Mouse (Mus musculus) G1E-ER4 (cell line): ENCODE data around the gene Fam219b. TPM values are rescaled to one million over a fixed set of nuclear protein-coding genes. Genes with fewer than 3 reads are reported as not detected.

ENCODE experiments used
- GATA1 ChIP-seq: IDR thresholded peaks from one replicate; pipeline ENCODE4 v1.8.0; 2012; ENCODE audit warnings: low read length, inconsistent platforms
- polyA plus RNA-seq: library from polyadenylated mRNA; stranded (reverse); fragments of >175 nt; gene quantifications from 2 replicates; pipeline ENCODE4 v1.2.3, GENCODE M21; 2012

The Fam219b gene
- polyA plus RNA-seq, 1 experiment = 37.6 TPM

DNA sequence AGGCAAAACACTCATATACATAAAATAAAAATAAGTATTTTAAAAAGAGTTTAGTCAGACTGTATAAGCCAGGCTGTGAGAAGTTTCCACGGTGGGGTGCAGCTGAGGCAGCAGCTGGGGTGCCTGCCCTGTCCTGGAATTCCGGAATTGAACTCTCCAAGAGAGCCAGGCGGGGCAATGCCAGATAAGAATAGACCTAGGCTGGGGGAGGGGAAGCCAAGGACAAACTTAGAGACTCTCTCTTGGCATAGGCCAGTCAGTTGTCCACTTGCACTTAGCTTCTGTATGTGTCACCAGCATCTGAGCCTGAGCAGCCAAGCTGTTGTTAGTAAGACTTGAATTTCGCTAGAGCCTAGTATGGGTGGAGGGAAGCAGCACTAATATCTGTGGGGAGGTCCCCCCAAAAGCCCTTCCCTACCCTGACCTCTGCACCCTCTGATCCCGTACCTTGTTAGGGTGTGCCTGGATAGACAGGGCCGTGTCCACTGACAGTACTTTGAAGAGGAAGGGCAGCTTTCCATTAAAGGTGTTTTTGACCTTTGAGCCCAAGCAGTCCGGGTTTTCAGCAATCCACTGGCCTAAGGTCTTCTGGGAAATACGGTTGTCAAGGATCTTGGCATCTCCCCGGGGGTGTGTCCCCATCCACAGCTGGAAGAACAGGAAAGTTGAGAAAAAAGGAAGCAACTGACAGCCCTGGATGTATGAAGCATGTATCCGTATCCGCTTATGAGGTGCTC, 13.0 kb downstream of the Fam219b start:
- TF ChIP-seq GATA1 = no peak

DNA sequence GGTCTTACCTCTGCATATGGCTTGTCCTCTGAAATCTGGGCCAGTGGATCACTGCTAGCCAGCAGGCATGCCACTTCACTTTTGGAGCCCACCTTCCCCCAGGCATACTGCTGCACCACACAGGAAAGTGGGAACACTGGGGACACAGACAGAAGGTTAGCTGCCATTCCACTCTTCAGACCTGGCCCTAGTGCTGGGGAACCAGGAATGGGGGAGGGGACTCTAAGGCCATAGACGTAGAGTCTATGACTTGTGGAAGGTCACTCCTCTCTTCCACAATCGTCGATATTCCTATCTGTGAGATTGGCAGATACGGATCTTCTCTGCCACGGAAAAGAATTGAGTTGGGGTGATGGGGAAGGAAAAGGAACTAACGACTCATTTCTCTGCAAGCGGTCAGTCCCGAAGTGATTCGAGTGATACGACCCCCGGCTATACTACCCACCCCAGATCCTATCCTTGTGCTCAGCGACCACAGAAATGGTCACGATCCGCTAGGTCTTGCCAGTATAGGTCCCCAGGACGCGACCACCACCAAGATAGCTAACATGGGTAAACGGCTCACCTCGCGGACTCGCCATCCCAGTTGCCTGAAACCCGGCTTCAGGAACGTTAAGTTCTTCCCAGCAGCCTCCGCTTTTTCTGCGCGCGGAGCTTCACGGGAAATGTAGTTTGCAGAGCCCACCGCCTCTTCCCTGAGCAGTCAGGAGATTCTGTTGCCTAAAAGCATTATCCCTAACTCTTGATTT, 15.0 kb downstream of the Fam219b start, which contains the start of gene Mpi:
Mpi (minus strand) TSS at position 625 of the 749 bp plus-strand sequence.
- TF ChIP-seq GATA1 = no peak

DNA sequence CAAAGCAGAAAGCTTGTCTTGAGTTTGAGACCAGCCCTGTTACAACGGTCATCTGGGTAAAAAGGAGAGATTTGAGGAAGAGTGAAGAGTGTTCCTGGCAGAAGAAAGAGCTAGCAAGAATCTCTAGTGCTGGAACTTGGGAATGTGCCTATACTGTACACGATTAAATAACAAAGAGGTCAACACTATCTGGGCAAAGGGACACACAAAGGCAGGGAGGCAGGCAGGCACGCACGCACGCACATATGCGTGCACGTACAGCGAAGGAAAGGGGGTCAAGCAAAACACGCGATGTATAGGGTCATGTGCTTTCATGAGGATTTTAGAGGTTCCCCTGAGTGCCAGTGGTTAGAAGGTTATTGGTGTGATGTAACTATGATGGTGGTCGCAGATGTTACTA, 15.8 kb downstream of the Fam219b start:
- TF ChIP-seq GATA1 = no peak

DNA sequence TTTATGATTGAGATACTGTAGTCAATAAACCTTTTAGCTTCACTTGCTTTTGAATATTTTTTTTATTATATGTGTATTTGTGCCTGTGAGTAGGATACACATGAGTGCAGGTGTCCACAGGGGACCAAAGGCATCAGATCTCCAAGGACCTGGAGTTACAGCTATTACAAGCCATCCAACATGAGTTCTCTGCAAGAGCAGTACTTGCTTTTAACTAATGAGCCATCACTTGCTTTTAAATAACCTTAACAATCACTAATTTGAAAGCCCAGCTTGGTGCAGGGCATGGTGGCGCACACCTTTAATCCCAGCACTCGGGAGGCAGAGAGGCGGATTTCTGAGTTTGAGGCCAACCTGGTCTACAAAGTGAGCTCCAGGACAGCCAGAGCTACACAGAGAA, 17.4 kb downstream of the Fam219b start:
- no peak for TF ChIP-seq GATA1

DNA sequence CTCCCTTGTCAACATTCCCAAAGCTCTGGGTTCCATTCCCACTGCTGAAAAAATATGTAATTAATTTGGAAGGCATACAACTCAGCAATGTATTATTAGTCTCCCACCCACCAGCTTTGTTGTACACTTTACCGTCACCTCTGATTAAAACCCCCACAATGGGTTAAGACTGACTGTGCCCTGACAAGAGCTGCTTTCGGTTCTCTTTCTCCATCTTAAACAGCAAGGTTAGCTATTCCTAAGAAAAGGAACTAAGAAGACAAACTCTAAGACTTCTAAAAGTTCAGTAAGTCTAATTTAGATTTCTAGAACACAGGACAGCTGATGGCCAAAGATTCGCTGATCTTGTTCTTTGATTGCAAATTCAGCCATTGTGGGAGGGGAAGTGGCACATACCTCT, 19.9 kb downstream of the Fam219b start:
- no peak for TF ChIP-seq GATA1

DNA sequence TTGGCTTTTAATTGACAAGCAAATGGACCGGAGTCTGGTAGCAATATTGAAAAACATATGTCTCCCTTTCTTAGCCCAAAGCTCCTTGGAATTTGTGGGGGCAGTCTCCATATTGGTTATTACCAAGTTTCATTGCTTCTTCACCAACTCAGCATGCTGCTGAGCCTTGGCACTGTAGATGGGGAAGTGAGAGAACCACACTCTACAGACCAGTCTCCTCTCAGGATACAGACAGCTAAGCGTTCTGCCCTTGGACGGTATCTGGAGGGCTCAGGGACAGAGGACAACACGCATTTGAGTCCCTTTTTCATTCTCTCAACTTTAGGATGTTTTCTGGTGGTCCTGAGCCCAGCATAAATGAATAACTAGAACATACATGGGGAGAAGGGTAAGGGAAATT, 21.3 kb downstream of the Fam219b start:
- no peak for TF ChIP-seq GATA1

DNA sequence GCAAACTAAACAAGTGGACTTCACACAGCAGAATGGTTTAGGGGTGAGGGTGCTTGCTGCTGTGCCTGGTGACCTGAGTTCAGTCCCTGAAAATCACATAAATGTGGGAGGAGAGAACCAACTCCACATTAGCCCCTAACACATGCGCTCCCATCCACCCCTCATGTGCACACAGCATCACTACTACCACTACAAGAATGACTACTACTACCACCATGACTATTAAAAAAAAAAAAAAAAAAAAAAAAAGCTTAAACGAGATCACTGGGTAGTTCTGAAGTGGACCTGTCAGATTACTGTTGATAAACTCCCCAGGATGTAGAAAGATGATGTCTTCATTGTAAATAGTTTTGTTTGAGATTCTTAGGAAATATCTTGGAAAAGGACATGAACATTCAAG, 22.2 kb downstream of the Fam219b start:
- no peak for TF ChIP-seq GATA1

DNA sequence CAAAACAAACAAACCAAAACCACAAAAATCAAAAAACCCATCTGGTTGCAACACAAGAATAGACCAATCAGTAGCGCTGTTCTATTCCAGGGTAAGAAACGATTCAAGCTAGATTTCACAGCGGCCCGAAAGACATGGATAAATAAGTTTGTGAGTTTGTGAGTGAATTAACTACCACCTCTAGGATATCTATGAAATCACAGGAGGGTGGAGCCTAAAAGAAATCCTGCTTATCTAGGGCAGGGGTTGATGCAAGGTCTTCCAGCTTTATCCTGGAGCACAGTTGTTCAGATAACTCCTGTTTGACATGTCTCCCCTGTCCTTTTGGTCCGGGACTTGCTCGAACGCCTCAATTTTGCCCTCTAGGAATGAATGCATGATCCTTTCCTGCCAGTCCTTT, 22.9 kb downstream of the Fam219b start:
- peak; percentile 21 for TF ChIP-seq GATA1

DNA sequence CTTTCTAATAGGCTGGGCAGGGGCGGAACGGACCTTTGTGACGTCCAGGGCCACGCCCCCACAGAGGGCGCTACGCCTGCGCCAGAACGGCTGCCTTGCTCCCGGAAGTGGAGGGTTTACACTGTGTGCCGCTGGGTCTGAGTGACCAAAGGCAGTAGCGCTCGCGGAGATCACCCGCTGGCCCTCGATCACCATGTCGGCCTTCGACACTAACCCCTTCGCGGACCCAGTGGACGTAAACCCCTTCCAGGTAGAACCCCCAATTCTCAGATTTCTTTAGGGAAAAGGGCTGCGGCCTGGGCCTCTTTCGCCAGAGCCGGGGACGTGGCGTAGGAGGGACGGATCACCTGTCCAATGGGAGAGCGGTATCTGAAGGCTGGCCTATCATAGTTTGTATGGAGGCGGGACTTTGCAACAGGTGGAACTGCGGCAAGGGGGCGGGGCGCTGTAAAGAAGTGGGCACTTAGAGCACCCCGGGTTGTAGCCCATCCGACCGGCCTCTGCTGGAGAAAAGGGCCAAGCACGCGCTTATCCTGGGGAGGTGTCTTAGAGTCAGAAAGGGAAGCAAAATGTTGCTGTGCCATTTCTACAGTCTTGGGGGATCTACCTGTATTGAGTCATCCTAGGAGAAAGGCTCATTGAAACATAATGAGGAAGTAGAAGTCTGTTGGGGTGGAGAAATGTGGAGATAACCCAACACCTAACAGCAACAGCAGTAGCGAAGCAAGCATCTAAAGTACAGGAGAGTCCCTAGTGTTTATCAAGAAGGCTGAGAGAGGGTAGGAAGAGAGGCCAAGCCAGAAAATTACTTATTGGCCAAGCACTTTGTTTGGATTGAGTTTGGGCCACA, 23.8 kb downstream of the Fam219b start, which contains the start of gene Scamp2:
Scamp2 (plus strand) TSS at position 83 of the 850 bp plus-strand sequence.
- TF ChIP-seq GATA1 = no peak

DNA sequence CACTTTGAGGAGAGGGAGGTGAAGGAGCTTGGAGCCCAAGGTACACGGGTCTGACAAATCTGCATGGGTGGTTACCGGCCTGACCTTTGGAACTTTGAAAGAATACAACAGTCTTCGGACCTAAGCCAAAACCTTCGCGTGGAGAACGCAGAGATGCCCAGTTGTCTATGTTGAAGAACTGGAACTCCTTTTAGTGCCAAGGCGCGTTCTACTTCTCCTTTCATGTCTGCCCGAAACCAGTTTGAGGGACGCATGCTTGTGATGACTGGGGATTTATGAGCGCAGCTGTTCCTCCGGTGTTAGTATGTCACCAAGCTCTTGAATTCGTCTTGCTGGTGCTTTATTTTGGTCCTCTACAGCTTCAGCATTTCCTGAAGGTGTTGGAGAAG, 24.4 kb downstream of the Fam219b start:
- no peak for TF ChIP-seq GATA1

DNA sequence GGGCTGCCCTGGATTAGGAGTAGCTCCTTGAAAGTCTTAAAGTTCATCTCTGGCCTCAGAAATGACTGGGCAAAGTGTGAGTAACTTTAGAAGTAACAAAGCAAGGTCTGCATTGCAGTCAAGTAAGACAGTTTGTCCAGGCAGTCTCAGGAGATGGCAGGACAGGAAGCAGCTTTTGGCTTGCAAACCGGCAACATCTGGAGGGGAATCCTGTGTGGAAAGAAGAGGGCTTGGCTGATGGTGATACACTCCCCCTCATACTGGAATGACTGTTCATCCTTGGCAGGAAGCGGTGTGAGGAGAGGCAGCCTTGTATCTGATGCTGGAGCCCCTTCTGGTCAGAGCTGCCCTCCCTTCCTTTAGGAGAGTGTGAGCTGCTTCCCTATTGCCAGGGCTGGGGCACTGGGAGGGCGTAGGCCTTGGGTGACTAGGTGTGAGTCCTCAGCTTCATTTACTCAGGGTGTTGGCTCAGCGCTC, 25.6 kb downstream of the Fam219b start:
- TF ChIP-seq GATA1 = no peak

DNA sequence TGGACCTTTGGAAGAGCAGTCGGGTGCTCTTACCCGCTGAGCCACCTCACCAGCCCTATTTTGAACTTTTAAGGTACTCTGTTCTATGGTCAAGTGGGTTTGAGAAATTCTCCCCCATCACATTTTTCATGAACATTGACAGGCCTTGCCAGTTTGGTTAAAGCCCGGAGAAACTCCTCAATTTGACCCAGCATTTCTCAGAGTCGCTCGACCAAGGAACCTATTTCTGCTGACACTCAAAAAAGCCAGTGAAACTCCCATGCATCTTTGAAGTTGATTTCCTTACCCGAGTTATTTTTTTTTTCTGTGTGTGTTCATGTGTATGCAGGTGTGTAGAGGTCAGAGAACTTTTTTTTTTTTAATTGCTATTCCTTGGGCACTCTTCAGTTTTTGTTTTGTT, 27.3 kb downstream of the Fam219b start:
- no peak for TF ChIP-seq GATA1

DNA sequence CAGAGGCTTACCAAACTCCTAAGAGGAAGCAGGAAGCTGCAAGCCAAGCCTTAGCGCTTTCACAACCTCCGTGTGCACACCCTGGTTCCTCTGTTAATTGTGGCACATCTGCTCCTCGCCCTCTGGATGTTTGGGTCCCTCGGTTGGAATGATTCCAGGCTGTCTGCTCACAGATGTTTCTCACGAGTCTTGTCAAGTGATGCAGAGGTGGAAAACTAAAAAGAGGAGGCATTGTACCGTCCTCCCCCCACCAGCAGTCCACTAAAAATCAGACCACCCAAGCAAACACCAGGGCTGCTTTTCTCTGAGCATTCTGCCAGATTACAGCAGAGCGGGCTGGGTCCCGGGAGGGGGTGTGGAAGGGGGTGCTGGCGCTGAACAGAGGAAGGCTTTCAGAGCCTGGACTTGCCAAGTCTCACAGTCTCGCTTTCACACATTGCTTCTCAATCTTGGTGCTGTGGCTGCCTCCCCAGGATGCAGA, 28.5 kb downstream of the Fam219b start:
- TF ChIP-seq GATA1 = no peak

DNA sequence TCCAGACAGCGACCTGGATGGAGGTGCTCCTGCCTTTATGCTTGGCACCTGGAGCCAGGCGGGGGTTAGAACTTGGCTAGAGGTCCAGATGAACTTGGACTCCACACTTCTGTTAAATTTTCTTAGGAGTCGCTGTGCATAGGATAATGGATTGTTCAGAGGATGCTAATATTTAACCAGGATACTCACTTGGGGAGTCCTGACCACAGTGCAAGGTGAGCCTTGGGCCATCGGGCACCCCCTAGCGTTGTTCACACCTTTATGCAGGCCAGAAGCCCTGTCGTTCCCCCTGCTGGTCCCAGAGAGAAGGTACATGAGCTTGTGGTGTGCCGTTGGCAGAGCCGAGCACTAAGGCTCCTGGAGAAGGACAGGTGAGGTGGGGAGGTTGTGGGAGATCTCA, 29.5 kb downstream of the Fam219b start:
- no peak for TF ChIP-seq GATA1

DNA sequence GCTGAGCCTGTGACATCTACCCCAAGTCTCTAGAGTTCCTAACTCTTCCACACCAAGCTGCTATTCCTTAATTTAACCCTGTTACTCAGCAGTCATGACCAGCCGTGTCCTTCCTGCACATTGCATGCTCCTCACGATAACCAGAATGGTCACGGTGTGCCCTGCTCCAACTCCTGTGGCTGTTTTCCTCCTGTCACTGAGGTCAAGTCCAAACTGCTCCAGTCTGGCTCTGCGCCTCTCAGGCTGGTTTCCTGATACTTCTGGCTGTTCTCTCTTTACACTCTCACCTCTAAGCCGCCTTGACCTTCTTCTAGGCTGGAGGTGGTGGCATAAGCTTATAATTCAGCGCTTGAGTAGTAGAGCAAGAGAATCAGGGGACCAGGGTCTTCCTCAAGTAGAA, 31.2 kb downstream of the Fam219b start:
- no peak for TF ChIP-seq GATA1

DNA sequence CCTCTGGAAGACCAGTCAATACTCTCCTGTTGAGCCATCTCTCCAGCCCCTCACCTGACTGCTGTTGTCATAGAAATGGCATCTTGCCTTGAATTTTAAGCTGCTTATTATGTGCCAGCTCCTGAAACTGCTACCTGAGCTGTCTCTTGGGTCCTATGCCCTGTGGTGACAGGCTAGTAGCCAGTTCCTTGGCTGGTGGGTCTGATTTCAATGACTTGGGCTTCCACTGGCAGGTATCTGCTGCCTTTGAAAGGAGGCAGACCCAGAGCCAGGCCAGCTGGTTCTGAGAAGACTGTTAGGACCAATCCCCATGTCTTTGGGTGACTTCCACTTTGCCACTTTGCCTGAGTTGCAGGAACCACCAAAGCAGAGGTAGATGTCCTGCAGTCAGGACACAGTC, 37.1 kb downstream of the Fam219b start:
- no peak for TF ChIP-seq GATA1
